Mouse (Mus musculus) lung, embryonic 16.5 days (tissue): ENCODE data around the gene Ifit1bl2. TPM values are rescaled to one million over a fixed set of nuclear protein-coding genes. Genes with fewer than 3 reads are reported as not detected.

Experiments
- ATAC-seq: fragments of 200-750 bp; cut with Nextera tagmentation; 2 replicates; pipeline ENCODE4 v1.8.0; 2017; ENCODE audit warnings: low read depth, mild to moderate bottlenecking, moderate library complexity
- H3K27ac ChIP-seq: fragments of 300-500 bp; sonication (generic); 2 replicates; pipeline ENCODE4 v1.5.1; 2014; ENCODE audit warnings: mild to moderate bottlenecking, control low read depth, low read length
- H3K27me3 ChIP-seq: fragments of 300-500 bp; sonication (generic); 2 replicates; pipeline ENCODE4 v1.6.1; 2014; ENCODE audit warnings: low read depth, low read length, mixed read lengths; ENCODE audit not compliant: control insufficient read depth, insufficient read depth
- H3K36me3 ChIP-seq: fragments of 300-500 bp; sonication (generic); 2 replicates; pipeline ENCODE4 v1.6.1; 2014; ENCODE audit warnings: low read length; ENCODE audit not compliant: control insufficient read depth, insufficient read depth
- H3K4me1 ChIP-seq: fragments of 300-500 bp; sonication (generic); replicated peaks from 2 replicates; pipeline ENCODE4 v1.6.1; 2014; ENCODE audit warnings: low read length, mixed read lengths; ENCODE audit not compliant: control insufficient read depth, insufficient read depth
- H3K4me2 ChIP-seq: fragments of 300-500 bp; sonication (generic); 2 replicates; pipeline ENCODE4 v1.6.1; 2014; ENCODE audit warnings: low read depth, low read length, control low read depth
- H3K4me3 ChIP-seq: fragments of 300-500 bp; sonication (generic); 2 replicates; pipeline ENCODE4 v1.5.1; 2014; ENCODE audit warnings: mild to moderate bottlenecking, low read length, control low read depth
- H3K9ac ChIP-seq: fragments of 300-500 bp; sonication (generic); 2 replicates; pipeline ENCODE4 v1.6.1; 2014; ENCODE audit warnings: low read length, control low read depth
- H3K9me3 ChIP-seq: fragments of 300-500 bp; sonication (generic); 2 replicates; pipeline ENCODE4 v1.6.1; 2016; ENCODE audit warnings: low read length; ENCODE audit not compliant: control insufficient read depth
- WGBS: fragments of 180-500 bp; shearing (Covaris S2); extraction: QIAGEN DNeasy Blood & Tissue Kit; methylation state at CpG from one replicate; pipeline ENCODE4 v1.1.7; 2014; 5-methylcytosine and 5-hydroxymethylcytosine counted together
- polyA plus RNA-seq: library from polyadenylated mRNA; unstranded; fragments of >200 nt; fragmentation: Nextera tagmentation; extraction: Ambion mirVana; gene quantifications from 2 replicates; pipeline ENCODE4 v1.2.1, GENCODE M21; 2015

Gene Ifit1bl2
- polyA plus RNA-seq: 0.10 and 0.11 TPM in 2 replicates

DNA sequence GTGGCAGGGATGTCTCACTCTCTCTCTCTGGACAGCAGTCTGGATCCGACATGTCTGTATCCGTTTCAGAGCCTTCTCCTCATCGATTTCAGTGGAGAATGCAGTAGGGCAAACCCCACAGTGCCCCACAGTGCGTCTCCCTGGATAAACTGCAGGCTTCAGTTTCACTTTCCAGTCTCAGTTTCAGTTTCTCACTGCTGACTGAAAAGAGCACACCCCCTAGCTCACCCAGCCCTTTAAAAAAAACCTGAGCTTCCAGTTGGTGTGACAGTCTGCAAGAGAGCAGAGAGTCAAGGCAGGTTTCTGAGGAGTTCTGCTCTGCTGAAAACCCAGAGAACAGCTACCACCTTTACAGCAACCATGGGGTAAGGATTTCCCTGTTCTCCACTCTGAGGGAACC, at the start of gene Ifit1bl2, which contains the start of gene Ifit1:
TSS of gene Ifit1bl2 (minus strand) at position 121 of the 400 bp plus-strand sequence.
TSS of gene Ifit1 (plus strand) at position 249 of the 400 bp plus-strand sequence.
- Histone ChIP-seq H3K27ac (no peak within 1 kb of the TSS), H3K4me2 (peak within 1 kb of the TSS; percentile 45), H3K27me3 (no peaks in the 10 kb centered on the region), H3K36me3 (no peaks in the 10 kb centered on the region), H3K4me3 (peak within 1 kb of the TSS; percentile 20), H3K9ac (peak within 1 kb of the TSS; percentile 14; the same call in 1 of the 2 replicates), H3K9me3 (no peaks in the 10 kb centered on the region), H3K4me1 (no peaks in the 10 kb centered on the region; the same call in 1 of the 2 replicates)
- 0 out of 2 replicates have a peak, but pooled peaks have one; percentile 49 for ATAC-seq
- 28% methylated on average over 4 of the region's 4 CpGs for WGBS

DNA sequence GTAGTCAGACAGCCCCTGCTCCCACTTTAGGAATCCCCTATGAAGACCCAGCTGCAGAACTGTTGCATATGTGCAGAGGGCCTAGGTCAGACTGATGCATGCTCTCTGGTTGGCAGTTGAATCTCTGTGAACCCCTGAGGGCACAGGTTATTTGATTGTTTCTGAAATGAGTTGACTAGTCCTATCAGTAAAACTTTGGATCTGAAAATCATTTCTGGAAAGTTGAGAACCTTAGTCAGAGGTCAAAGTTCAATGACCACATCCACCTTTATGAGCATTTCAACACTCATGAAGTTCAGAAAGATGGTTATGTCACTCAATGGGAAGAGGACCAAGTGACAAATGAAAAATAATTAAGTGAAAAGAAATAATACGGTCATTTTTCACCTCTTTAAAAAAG, 45.0 kb upstream of the Ifit1bl2 start:
- Histone ChIP-seq H3K4me2 (no peak overlapping the region), H3K27ac (no peak overlapping the region), H3K27me3 (no peaks in the 10 kb centered on the region), H3K4me3 (no peak overlapping the region), H3K36me3 (no peaks in the 10 kb centered on the region), H3K4me1 (no peaks in the 10 kb centered on the region), H3K9me3 (no peaks in the 10 kb centered on the region), H3K9ac (no peak overlapping the region)
- ATAC-seq: no peak
- WGBS: 92% methylated on average over 1 of the region's 1 CpGs

DNA sequence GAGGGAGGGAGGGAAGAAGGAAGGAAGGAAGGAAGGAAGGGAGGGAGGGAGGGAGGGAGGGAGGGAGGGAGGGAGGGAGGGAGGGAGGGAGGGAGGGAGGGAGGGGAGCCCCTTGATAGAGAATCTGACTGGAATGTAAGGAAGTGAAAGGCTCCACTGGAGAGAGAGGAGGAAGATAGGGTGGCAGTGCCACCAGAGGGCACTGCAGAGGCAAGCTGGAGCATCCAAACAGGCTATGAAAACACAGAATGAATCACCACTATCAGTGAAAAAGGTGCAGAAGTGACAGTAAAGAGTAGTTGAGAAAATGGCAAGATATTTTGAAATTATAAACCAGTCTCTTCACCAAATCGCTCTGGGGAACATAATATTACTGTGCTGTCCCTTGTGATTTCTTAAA, 44.3 kb upstream of the Ifit1bl2 start:
- Histone ChIP-seq H3K27ac (no peak overlapping the region), H3K9me3 (no peaks in the 10 kb centered on the region), H3K9ac (no peak overlapping the region), H3K36me3 (no peaks in the 10 kb centered on the region), H3K4me2 (no peak overlapping the region), H3K27me3 (no peaks in the 10 kb centered on the region), H3K4me1 (no peaks in the 10 kb centered on the region), H3K4me3 (no peak overlapping the region)
- 56% methylated on average over 1 of the region's 1 CpGs for WGBS
- no peak for ATAC-seq

DNA sequence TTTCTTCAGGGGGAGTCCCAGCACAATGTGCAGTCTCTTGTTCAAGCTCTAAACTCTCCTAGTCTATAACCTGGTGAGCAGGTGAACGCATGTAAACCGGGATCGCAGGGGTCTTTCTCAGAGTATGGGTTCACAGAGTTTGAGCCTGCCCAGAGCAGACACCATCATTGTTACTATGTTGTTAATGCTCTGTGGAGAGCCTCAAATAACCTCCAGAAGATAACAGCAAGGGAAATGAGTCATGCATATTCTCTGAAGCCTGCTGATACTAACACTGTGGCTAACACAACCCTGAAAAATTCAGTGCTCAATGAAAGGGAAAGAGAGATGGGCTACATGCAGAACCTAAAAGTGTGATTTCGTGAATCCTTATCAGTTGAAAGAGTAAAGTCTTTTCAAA, 37.9 kb upstream of the Ifit1bl2 start:
- Histone ChIP-seq H3K36me3 (no peaks in the 10 kb centered on the region), H3K9ac (no peak overlapping the region), H3K27ac (no peak overlapping the region), H3K27me3 (no peaks in the 10 kb centered on the region), H3K4me2 (no peak overlapping the region), H3K9me3 (no peaks in the 10 kb centered on the region), H3K4me3 (no peak overlapping the region), H3K4me1 (no peaks in the 10 kb centered on the region)
- WGBS: 81% methylated on average over 4 of the region's 4 CpGs
- ATAC-seq: no peak

DNA sequence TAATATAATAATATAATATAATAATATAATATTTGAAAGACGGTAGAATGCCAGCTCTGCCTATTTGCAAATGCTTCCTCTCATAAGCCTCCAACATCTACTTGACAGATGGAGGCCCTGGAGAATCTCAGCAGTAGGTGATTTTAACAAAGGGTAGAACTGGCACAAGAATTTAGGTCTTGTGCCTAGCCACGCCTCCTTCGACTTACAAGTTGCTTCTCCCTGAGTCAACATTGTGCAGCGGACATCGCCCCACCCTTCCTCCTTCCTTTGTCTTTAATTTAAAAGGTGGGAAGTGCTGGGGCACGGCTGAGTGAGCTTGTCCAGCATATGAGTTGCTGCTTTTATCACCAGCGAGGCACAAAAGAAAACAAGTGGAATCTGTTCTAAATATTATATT, 32.9 kb upstream of the Ifit1bl2 start:
- H3K27me3 ChIP-seq: no peaks in the 10 kb centered on the region
- H3K4me2 ChIP-seq: no peak overlapping the region
- WGBS: 41% methylated on average over 7 of the region's 7 CpGs
- H3K4me1 ChIP-seq: no peaks in the 10 kb centered on the region
- no peak for ATAC-seq
- H3K9ac ChIP-seq: no peak overlapping the region
- no peak overlapping the region for H3K4me3 ChIP-seq
- no peak overlapping the region for H3K27ac ChIP-seq
- no peaks in the 10 kb centered on the region for H3K36me3 ChIP-seq
- H3K9me3 ChIP-seq: no peaks in the 10 kb centered on the region

DNA sequence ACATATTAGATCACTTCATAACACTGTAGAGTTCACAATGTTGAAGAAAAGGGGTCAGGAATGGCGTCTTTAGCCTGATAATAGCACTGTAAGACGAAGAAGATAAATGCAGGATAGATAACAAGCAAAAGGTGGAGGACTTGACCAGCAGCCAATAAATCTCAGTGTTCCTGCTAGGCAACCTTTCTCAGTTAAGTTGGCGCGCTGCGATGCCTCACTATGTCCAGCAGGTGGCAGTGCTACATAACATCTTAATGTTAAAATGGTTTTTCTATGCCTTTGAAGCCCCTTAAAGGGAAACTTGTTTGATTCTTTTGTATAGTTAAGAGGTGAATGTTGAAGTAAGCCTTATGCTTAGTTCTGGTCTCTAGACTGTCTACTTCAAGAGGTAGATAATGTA, 25.6 kb upstream of the Ifit1bl2 start:
- Histone ChIP-seq H3K4me1 (no peaks in the 10 kb centered on the region), H3K36me3 (no peaks in the 10 kb centered on the region), H3K4me2 (no peak overlapping the region), H3K4me3 (no peak overlapping the region), H3K9ac (no peak overlapping the region), H3K9me3 (no peaks in the 10 kb centered on the region), H3K27ac (no peak overlapping the region), H3K27me3 (no peaks in the 10 kb centered on the region)
- no peak for ATAC-seq
- WGBS: under 1% methylated on average over 5 of the region's 5 CpGs

DNA sequence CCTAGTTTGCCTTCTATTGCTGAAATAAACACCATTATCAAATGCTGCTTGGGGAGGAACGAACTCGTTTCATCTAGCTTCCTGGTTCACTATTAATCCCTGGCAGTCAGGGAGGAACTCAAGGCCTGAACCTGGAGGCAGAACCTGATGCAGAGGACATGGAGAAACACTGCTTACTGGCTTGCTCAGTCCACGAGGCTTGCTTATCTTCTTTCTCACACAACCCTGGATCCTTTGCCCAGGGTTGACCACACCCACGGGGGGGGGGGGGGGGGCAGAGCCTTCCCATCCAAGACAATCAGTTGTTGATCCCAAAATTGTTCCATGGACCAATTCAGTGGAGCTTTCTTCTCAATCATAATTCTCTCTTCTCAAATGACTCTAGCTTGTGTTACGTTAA, 22.2 kb upstream of the Ifit1bl2 start:
- Histone ChIP-seq H3K4me2 (no peak overlapping the region), H3K9me3 (no peaks in the 10 kb centered on the region), H3K9ac (no peak overlapping the region), H3K36me3 (no peaks in the 10 kb centered on the region), H3K27ac (no peak overlapping the region), H3K4me1 (no peaks in the 10 kb centered on the region), H3K4me3 (no peak overlapping the region), H3K27me3 (no peaks in the 10 kb centered on the region)
- 41% methylated on average over 5 of the region's 5 CpGs for WGBS
- no peak for ATAC-seq

DNA sequence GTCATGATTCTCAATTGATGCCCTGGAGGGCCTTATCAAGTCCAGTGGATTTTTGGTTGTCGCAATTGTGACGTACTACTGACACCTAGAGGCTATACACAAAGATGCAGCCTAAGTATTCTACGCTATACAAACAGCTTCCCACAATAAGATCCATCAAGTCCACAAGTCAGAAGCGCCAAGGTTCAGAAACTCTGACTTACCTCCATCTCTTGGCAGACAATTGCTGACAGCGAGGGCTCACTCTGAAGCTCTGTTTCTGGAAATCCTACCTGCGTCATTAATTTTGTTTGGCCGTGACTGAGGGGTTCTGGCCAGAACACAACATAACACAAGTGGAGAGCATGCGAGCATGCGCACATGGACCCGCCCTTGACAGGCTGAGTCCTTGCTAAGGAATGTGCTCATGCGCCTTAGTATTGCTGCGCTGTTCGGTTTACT, 21.5 kb upstream of the Ifit1bl2 start:
- Histone ChIP-seq H3K27me3 (no peaks in the 10 kb centered on the region), H3K36me3 (no peaks in the 10 kb centered on the region), H3K4me3 (peak overlapping the region; percentile 49), H3K4me2 (peak overlapping the region; percentile 70), H3K4me1 (no peaks in the 10 kb centered on the region), H3K9ac (no peak overlapping the region), H3K27ac (no peak overlapping the region), H3K9me3 (no peaks in the 10 kb centered on the region)
- peak; percentile 94 for ATAC-seq
- 14% methylated on average over 13 of the region's 13 CpGs for WGBS

DNA sequence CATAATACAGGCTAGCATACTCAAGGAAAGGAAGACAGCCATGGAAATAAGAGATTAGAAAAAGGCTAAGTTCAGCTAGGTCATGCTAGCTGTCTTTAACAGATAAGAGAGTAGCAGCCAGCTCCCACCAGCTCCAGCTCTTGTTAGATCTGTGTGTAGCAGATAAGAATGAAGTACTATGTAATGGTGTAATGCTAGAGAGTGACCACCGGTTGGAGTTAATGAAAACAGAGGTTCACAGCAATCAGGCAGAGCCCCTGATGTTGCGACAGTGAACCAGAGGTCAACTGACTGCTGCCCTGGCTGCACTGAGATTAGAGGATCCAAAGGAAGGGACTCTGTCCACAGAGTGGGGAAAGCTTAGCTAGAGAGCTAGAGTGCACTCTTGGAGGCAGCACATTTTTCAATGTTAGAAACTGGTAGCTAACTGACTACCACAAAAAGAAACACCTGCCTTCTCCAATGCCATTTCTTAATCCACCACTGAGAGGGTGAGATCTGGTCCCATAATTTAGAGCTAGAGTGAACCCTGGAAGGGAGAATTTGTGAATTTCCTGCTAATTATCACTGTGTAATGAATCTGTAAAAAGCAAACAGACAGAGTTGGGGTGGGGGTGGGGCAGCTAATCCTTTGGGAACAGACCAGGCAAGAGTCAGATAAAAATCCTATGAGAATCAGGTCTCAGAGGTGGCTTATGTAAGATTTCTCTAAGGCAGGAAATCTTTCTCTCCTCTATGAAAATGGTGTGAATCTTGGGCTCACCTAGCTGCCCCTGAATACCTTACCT, 16.2 kb upstream of the Ifit1bl2 start:
- no peaks in the 10 kb centered on the region for H3K36me3 ChIP-seq
- no peaks in the 10 kb centered on the region for H3K27me3 ChIP-seq
- H3K27ac ChIP-seq: no peak overlapping the region
- H3K4me2 ChIP-seq: no peak overlapping the region
- no peak overlapping the region for H3K4me3 ChIP-seq
- 23% methylated on average over 2 of the region's 2 CpGs for WGBS
- H3K9ac ChIP-seq: no peak overlapping the region
- H3K9me3 ChIP-seq: no peaks in the 10 kb centered on the region
- no peaks in the 10 kb centered on the region for H3K4me1 ChIP-seq
- ATAC-seq: no peak
